Mouse (Mus musculus): Measurements from ENCODE around the gene Mars. TPM values are rescaled to one million over a fixed set of nuclear protein-coding genes. Genes with fewer than 3 reads are reported as not detected.

The Mars gene
- total and polyA plus RNA-seq, 3 experiments, result 147 to 195 TPM; not detected in 1

DNA sequence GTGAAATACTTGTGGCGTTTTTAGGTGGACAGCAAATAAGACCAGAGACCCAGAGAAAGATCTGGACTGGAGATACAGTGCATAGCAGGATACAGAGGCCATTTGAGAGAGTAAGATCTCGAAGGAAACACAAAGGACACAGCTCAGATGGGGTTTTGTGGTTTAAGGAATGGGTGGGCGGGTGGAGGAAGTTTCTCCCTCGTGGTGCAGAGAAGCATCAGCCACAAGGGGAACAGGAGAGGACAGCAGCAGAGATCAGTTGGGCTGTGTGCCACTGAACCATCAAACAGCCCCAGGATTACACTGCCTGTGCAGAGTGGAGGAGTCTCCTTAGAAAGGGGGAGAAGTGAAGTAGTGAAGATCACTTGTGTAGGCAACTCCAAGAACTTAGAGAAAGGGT lies 6.4 kb upstream of the Mars start:
- Histone ChIP-seq H3K27ac (ENCODE audit: control insufficient read depth, low read depth, low read length) (peak overlapping the region; percentile 94), H3K4me1 (ENCODE audit: control insufficient read depth in 1 of 2, insufficient read depth in 2 of 2, low read length in 2 of 2) (peaks cover 9 to 27% of the 10 kb centered on the region in 2 experiments), H3K36me3 (ENCODE audit: control insufficient read depth in 1 of 2, insufficient read depth in 2 of 2, low read length in 2 of 2) (peaks cover 0 to 17% of the 10 kb centered on the region in 2 experiments; a peak in 2 of 4 replicates), H3K4me3 (ENCODE audit: control insufficient read depth in 1 of 2, insufficient read depth in 1 of 2, low read depth in 2 of 2, low read length in 2 of 2) (peak overlapping the region in 1 of 2 experiments; percentile 29; a peak in 2 of 4 replicates), H3K9me3 (replicated peaks; ENCODE audit: insufficient read depth, low read length) (no peaks in the 10 kb centered on the region), H3K27me3 (ENCODE audit: control insufficient read depth in 1 of 2, insufficient read depth in 2 of 2, low read length in 2 of 2) (no peaks in the 10 kb centered on the region), H3K9ac (ENCODE audit: control insufficient read depth, low read depth, low read length, poor library complexity, severe bottlenecking) (peak overlapping the region; percentile 45), H3K79me2 (ENCODE audit: control insufficient read depth, insufficient read depth, low read length, poor library complexity) (no peaks in the 10 kb centered on the region)
- DNase-seq (ENCODE audit: low read depth, low spot score), result peak; percentile 87
- TF ChIP-seq ZC3H11A (IDR thresholded peaks at IDR 0.05; ENCODE audit: low read depth, low read length), result no peak
- peak; percentile 62 for TF ChIP-seq MAX (IDR thresholded peaks at IDR 0.05; ENCODE audit: low read length)
- no peak for TF ChIP-seq ELF1 (IDR thresholded peaks at IDR 0.05; ENCODE audit: low read depth, low read length)
- TF ChIP-seq MYC (IDR thresholded peaks at IDR 0.05; ENCODE audit: low read depth, low read length), result peak; percentile 78
- no peak for TF ChIP-seq SMC3 (IDR thresholded peaks at IDR 0.05; ENCODE audit: low read depth, low read length)
- no peak; a peak in 1 of 6 replicates for TF ChIP-seq CTCF (IDR thresholded peaks at IDR 0.05 in 2 of 3, conservative IDR thresholded peaks at IDR 0.05 in 1 of 3; ENCODE audit: control insufficient read depth in 1 of 3, insufficient read depth in 1 of 3, low read depth in 2 of 3, low read length in 3 of 3, poor library complexity in 1 of 3, severe bottlenecking in 1 of 3)
- no peak for TF ChIP-seq MAZ (IDR thresholded peaks at IDR 0.05; ENCODE audit: low read depth, low read length)
- no peak for TF ChIP-seq KAT2A (conservative IDR thresholded peaks at IDR 0.05; ENCODE audit: low read depth, low read length)
- TF ChIP-seq ETS1 (IDR thresholded peaks at IDR 0.05; ENCODE audit: low read depth, low read length), result peak; percentile 74
- no peak for TF ChIP-seq ZMIZ1 (IDR thresholded peaks at IDR 0.05; ENCODE audit: low read depth, low read length)
- peak; percentile 69 for TF ChIP-seq TBP (IDR thresholded peaks at IDR 0.05; ENCODE audit: low read depth, low read length)
- TF ChIP-seq NELFE (IDR thresholded peaks at IDR 0.05; ENCODE audit: low read depth, low read length), result peak; percentile 42
- TF ChIP-seq TAL1 (IDR thresholded peaks at IDR 0.05; ENCODE audit: low read length), result no peak
- TF ChIP-seq POLR2AphosphoS2 (IDR thresholded peaks at IDR 0.05; ENCODE audit: low read length), result no peak
- TF ChIP-seq MAFK (IDR thresholded peaks at IDR 0.05; ENCODE audit: borderline replicate concordance, low read depth, low read length), result no peak
- peak in 1 of 2 experiments; percentile 51; a peak in 1 of 4 replicates for TF ChIP-seq POLR2A (IDR thresholded peaks at IDR 0.05; ENCODE audit: control insufficient read depth in 1 of 2, insufficient read depth in 1 of 2, low read depth in 1 of 2, low read length in 2 of 2, poor library complexity in 1 of 2)
- TF ChIP-seq USF1 (IDR thresholded peaks at IDR 0.05; ENCODE audit: low read depth, low read length), result peak; percentile 31; the same call in 1 of the 2 replicates
- TF ChIP-seq CHD2 (IDR thresholded peaks at IDR 0.05; ENCODE audit: low read length), result no peak
- TF ChIP-seq MEF2A (IDR thresholded peaks at IDR 0.05; ENCODE audit: extremely low read depth, insufficient replicate concordance, low read depth, low read length, poor library complexity, severe bottlenecking), result no peak
- peak; percentile 61 for TF ChIP-seq SIN3A (IDR thresholded peaks at IDR 0.05; ENCODE audit: low read length)
- no peak for TF ChIP-seq E2F4 (IDR thresholded peaks at IDR 0.05; ENCODE audit: borderline replicate concordance, low read depth, low read length)
- TF ChIP-seq BHLHE40 (IDR thresholded peaks at IDR 0.05; ENCODE audit: borderline replicate concordance, low read depth, low read length), result peak; percentile 53; the same call in 1 of the 2 replicates
- peak; percentile 86; the same call in 1 of the 2 replicates for TF ChIP-seq MXI1 (IDR thresholded peaks at IDR 0.05; ENCODE audit: low read depth, low read length)
- no peak; the same call in 1 of the 2 replicates for TF ChIP-seq JUND (IDR thresholded peaks at IDR 0.05; ENCODE audit: low read depth, low read length)
- no peak for TF ChIP-seq UBTF (IDR thresholded peaks at IDR 0.05; ENCODE audit: borderline replicate concordance, insufficient read depth, low read depth, low read length)
- TF ChIP-seq HCFC1 (IDR thresholded peaks at IDR 0.05; ENCODE audit: low read depth, low read length), result no peak
- no peak for TF ChIP-seq GABPA (IDR thresholded peaks at IDR 0.05; ENCODE audit: low read depth, low read length)
- no peak for TF ChIP-seq MYB (IDR thresholded peaks at IDR 0.05; ENCODE audit: low read depth, low read length)
- TF ChIP-seq NRF1 (IDR thresholded peaks at IDR 0.05; ENCODE audit: insufficient read depth, low read depth, low read length, poor library complexity, severe bottlenecking), result no peak
- TF ChIP-seq EP300 (IDR thresholded peaks at IDR 0.05; ENCODE audit: low read depth in 1 of 2, low read length in 2 of 2), result peak in 1 of 2 experiments; percentile 64; a peak in 2 of 4 replicates
- 0 out of 2 replicates have a peak, but pooled peaks have one; percentile 45 for TF ChIP-seq TCF12 (IDR thresholded peaks at IDR 0.05; ENCODE audit: low read depth, low read length)
- no peak; the same call in 1 of the 2 replicates for TF ChIP-seq RCOR1 (IDR thresholded peaks at IDR 0.05; ENCODE audit: low read depth, low read length)
- TF ChIP-seq ZNF384 (IDR thresholded peaks at IDR 0.05; ENCODE audit: low read depth, low read length), result no peak
- no peak for TF ChIP-seq POLR2AphosphoS5 (IDR thresholded peaks at IDR 0.05; ENCODE audit: borderline replicate concordance, low read depth, low read length)
- no peak for TF ChIP-seq RAD21 (IDR thresholded peaks at IDR 0.05; ENCODE audit: low read depth, low read length)
- no peak; the same call in 1 of the 2 replicates for TF ChIP-seq GATA1 (IDR thresholded peaks at IDR 0.05; ENCODE audit: low read depth, low read length)
- no peak for TF ChIP-seq CHD1 (IDR thresholded peaks at IDR 0.05; ENCODE audit: low read depth, low read length)
